Mouse (Mus musculus) heart, embryonic 15.5 days (tissue): ENCODE results near the gene Tgm2. TPM values are rescaled to one million over a fixed set of nuclear protein-coding genes. Genes with fewer than 3 reads are reported as not detected.

ENCODE experiments used
- ATAC-seq: fragments of 200-750 bp; cut with Nextera tagmentation; replicated peaks from 2 replicates; pipeline ENCODE4 v1.8.0; 2017; ENCODE audit warnings: low read depth, moderate TSS enrichment; ENCODE audit not compliant: insufficient number of reproducible peaks, insufficient read depth, low FRiP score
- H3K27ac ChIP-seq: fragments of 300-500 bp; sonication (generic); 2 replicates; pipeline ENCODE4 v1.5.1; 2015; ENCODE audit warnings: mild to moderate bottlenecking, inconsistent platforms
- H3K27me3 ChIP-seq: fragments of 300-500 bp; sonication (generic); 2 replicates; pipeline ENCODE4 v1.6.1; 2015; ENCODE audit warnings: inconsistent platforms
- H3K36me3 ChIP-seq: fragments of 300-500 bp; sonication (generic); 2 replicates; pipeline ENCODE4 v1.6.1; 2015; ENCODE audit warnings: mild to moderate bottlenecking, inconsistent platforms
- H3K4me1 ChIP-seq: fragments of 300-500 bp; sonication (generic); replicated peaks from 2 replicates; pipeline ENCODE4 v1.6.1; 2015; ENCODE audit warnings: inconsistent platforms
- H3K4me2 ChIP-seq: fragments of 300-500 bp; sonication (generic); 2 replicates; pipeline ENCODE4 v1.6.1; 2015; ENCODE audit warnings: inconsistent platforms, mild to moderate bottlenecking, moderate library complexity
- H3K4me3 ChIP-seq: fragments of 300-500 bp; sonication (generic); 2 replicates; pipeline ENCODE4 v1.5.1; 2015; ENCODE audit warnings: mild to moderate bottlenecking, inconsistent platforms
- H3K9ac ChIP-seq: fragments of 300-500 bp; sonication (generic); 2 replicates; pipeline ENCODE4 v1.6.1; 2015; ENCODE audit warnings: mild to moderate bottlenecking, inconsistent platforms
- H3K9me3 ChIP-seq: fragments of 300-500 bp; sonication (generic); replicated peaks from 2 replicates; pipeline ENCODE4 v1.6.1; 2016; ENCODE audit warnings: inconsistent platforms
- WGBS: fragments of 180-500 bp; shearing (Covaris S2); methylation state at CpG from one replicate; pipeline ENCODE4 v1.1.7; 2015; ENCODE audit warnings: mixed read lengths; 5-methylcytosine and 5-hydroxymethylcytosine counted together
- polyA plus RNA-seq: library from polyadenylated mRNA; unstranded; fragments of >200 nt; fragmentation: Nextera tagmentation; extraction: Ambion mirVana; gene quantifications from 2 replicates; pipeline ENCODE4 v1.2.1, GENCODE M21; 2015

Gene Tgm2
- polyA plus RNA-seq, 1 experiment from 2014 or later = 208 TPM

DNA sequence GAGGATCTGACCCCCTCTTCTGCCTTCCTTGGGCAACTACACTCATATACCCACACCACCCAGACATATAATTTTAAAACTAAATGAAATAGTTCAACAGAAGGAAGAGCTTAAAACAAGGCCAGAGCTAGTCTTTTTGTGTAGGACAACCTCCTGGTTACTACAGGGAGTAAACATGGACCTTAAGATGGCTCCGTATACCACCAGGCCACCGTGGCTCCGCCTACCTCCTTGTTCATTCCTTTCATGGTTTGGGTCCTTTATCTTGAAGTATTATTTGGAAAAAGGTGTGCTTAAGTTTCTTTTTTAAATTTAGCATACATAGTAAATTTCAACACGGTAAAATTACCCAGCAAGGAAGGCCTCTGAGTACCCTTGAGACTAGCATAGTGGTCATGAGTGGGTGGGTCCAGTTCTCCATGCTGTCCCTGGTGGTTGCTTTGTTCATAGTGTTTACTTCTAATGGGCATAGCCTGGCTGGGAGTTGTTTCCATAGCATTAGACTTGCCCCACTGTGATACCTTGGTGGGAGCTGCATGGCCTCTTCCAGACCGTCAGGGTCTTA, 78.9 kb downstream of the Tgm2 start:
- Histone ChIP-seq H3K36me3 (0 out of 2 replicates have a peak, but pooled peaks cover 9% of the 10 kb centered on the region), H3K9ac (no peak overlapping the region), H3K27ac (peak overlapping the region; percentile 83)

GRCm38 (mm10) chr2:158066456-158066855, 79.8 kb downstream of the Tgm2 start:
- H3K9ac ChIP-seq = no peak overlapping the region
- peaks cover 8% of the 10 kb centered on the region; the same call in 1 of the 2 replicates for H3K36me3 ChIP-seq

More for the DNA sequence above, 78.9 kb downstream of the Tgm2 start:
- no peaks in the 10 kb centered on the region for H3K9me3 ChIP-seq
- ATAC-seq = no peak
- no peak overlapping the region for H3K4me3 ChIP-seq
- no peak overlapping the region; the same call in 1 of the 2 replicates for H3K4me2 ChIP-seq
- peaks cover 45% of the 10 kb centered on the region for H3K4me1 ChIP-seq
- no peaks in the 10 kb centered on the region for H3K27me3 ChIP-seq
- 90% methylated on average over 5 of the region's 5 CpGs for WGBS

More at GRCm38 (mm10) chr2:158066456-158066855, 79.8 kb downstream of the Tgm2 start:
- Histone ChIP-seq H3K9me3 (no peaks in the 10 kb centered on the region), H3K4me2 (peak overlapping the region; percentile 25; the same call in 1 of the 2 replicates), H3K4me3 (no peak overlapping the region), H3K27me3 (no peaks in the 10 kb centered on the region), H3K27ac (peak overlapping the region; percentile 83), H3K4me1 (peaks cover 38% of the 10 kb centered on the region)
- ATAC-seq = peak; percentile 51; the same call in 1 of the 2 replicates

Other genes with a start within 250 kb of the Tgm2 start
- gene Vstm2l, start 231.8 kb downstream of the Tgm2 start, polyA plus RNA-seq = 0.33 TPM in 1 of 2 replicates, not detected in the other
- 22.0 and 23.5 TPM in 2 replicates for gene Tti1, start 118.0 kb downstream of the Tgm2 start, polyA plus RNA-seq
- 26.5 and 28.6 TPM in 2 replicates for gene Rprd1b, start 117.9 kb downstream of the Tgm2 start, polyA plus RNA-seq
- 2.1 and 2.4 TPM in 2 replicates for gene D630003M21Rik, start 82.8 kb upstream of the Tgm2 start, polyA plus RNA-seq
- gene Bpi, start 111.7 kb upstream of the Tgm2 start, polyA plus RNA-seq = not detected in 2 replicates
- 11.4 and 15.8 TPM in 2 replicates for gene Lbp, start 160.1 kb upstream of the Tgm2 start, polyA plus RNA-seq
- gene Snhg11, start 229.2 kb upstream of the Tgm2 start, polyA plus RNA-seq = 0.64 and 3.9 TPM in 2 replicates